Mouse (Mus musculus) right cerebral cortex, postnatal 25 days (tissue): ENCODE data around the gene Zfp423.

ENCODE experiments used
- DNase-seq: peaks from one replicate; pipeline ENCODE4 v3.0.0; 2022

Zfp423 gene

DNA sequence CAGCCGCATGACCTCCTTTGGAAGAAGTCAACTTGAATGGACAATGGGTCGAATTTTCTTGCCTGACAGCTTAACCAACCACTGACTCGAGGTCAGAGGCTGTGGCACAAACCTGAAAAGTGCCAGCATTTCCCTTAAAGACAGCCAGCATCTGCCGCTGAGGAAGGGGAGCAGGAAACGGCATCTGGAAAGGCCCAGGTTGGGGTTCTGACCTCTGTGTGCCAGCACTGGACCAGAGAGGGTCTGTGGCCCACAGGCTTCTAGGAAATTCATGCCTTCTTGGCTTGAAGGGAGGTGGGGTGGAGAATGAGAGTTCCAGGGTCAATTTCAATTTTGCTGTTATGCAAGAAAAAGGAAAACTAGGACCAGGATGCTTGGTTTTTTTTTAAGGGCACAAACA, 124.7 kb downstream of the Zfp423 start:
- DNase-seq = no peak

DNA sequence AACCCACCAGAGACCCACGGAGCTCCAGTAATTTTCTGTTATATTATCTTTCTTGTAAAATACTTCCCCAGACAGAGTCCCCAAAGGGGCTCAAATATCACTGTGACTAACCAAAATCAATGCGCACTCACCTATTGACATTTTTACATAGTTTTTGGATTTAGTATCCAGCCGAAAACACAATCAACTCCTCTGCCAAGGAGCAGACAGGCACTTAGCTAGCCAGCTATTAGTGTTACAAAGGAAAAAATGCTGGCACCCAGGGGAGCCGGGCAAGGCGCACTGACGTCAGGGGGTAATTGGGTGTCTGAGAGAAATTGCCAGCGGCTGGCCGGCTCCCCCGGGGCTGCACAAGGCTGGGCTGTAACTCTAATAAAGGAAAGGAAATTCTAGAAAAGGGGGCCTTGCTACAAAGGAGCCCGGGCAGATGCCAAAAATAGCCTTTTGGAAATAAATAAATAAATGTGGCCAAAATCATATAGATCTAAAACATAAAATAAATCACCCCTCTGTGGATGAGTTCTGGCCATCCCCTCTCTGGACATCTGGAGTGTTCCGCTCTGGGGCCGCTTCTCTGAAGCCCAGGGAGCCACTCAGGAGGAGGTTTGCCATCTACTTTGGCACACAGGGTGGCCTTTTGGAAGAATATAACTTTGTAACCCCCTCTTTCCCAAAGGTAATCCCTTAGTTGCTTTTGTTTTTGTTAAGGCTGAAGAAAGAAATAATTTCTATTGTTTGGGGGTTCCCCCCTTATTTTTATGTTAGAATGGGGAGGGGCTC, 125.4 kb downstream of the Zfp423 start:
- no peak for DNase-seq

DNA sequence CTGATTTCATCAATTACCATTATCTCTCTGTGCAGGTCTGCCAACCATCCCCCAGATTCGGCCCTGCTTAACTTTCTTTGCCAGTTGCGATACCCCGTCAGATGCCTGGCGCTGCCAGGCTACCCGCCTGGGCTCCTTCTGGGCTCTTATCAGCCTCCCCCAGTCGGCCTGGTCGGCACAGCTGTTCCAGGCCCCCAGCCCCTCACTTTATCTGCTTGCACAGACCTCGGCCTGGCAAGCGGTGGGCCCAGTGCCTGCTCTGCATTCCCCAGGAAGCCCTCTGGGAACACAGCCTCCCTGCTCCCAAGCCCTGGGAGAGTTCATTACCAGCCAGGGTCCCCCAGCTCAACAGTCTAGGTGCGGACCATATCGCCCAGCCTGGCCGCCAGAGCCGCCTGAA, 126.1 kb downstream of the Zfp423 start:
- no peak for DNase-seq

DNA sequence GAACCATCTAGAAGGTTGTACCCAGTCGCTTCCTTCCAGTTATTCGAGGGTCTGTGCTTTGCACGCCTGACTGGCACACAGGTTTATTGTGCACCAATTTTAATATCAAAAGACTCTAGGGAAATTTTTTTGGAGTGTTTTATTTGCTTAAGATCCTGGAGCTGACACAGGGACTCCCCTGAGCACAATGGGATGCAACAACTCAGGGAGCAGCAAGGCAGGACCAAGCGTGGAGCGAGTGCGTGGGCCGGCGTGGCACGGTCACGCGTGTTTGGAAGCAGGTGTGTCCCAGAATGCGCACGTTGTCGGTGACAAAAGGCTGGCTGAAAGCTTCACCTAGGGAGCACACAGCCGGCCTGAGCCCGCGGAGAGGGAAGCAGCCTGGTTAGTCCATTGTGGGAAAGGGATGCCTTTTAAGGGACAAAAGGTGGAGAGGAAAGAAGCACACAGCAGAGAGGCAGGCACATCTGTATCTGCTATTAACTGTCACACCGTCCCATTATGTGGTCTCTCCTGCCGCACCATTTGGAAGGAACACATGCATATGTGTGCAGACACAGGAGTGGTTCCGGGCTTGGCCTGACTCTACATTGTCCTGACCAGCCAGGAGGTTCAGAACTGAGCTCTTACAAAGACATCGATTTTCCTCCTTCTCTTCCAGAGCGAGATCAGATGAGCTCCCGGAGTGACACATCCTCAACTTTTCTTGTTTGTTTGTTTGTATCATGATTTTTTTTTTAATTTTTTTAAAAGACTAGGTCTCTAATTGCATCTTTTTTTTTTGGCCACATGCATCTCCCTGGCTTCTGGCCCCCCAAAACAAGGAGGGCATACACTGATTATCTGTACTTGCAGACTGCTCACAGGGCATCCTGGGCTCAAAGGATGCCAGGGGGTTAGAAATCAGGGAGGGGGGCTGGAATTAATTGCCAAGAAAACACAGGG, 126.7 kb downstream of the Zfp423 start:
- DNase-seq = no peak

DNA sequence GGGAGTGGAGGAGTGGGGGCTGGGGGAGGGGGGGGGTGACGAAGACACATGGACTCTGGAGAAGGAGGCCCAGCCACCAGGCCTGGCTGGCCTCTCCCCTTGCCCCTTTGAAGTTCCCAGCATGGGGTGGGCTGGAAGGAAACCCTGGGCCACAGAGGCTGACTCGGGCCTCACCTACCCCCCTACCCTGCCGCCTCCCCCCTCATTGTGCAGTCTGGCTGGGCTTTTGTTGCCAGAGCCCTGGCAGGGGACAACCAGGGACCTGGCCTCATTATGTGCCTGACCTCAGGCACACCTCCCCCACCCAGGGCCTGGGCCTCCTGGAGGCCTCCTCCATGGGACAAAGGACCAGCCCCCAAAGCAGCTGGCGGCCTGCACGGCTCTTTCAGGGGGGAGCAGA, 127.8 kb downstream of the Zfp423 start:
- DNase-seq = no peak

DNA sequence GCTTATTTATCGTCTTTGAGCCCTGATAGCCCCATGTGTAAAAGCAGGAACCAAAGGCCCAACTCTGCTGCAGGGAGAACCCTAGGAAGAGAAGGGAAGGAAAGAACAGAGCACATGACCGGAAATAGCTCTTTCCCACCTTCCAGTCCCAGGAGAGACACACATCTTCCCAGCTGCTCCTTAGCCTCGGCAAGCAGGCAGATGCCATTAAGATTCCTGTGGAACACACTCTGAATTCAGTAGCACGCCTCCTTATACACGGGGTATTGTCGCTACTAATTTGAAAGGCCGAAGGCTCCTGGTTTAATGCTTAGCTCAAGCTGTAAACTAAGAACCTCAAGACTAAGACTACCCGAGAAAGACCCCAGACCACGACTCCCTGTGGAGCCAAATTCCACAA, 128.3 kb downstream of the Zfp423 start:
- no peak for DNase-seq

DNA sequence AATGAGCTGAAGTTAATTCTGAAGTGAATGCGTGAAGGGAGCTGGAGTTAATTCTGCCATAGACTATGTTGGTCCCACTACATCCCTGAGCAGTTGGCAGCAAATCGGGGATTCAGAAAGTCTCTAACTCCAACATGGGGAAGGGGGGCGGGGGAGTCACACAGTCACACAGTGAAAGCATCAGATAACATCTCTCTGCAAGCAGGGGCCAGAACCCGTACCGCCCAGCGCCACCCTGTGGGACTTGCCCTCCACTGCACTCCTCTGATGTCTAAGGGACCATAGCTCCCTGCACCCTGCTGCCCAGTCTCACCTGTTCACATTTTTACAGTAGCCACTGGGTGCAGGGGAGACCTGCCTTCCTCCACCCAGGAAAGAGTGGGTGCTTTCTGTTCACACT, 129.2 kb downstream of the Zfp423 start:
- DNase-seq = no peak

DNA sequence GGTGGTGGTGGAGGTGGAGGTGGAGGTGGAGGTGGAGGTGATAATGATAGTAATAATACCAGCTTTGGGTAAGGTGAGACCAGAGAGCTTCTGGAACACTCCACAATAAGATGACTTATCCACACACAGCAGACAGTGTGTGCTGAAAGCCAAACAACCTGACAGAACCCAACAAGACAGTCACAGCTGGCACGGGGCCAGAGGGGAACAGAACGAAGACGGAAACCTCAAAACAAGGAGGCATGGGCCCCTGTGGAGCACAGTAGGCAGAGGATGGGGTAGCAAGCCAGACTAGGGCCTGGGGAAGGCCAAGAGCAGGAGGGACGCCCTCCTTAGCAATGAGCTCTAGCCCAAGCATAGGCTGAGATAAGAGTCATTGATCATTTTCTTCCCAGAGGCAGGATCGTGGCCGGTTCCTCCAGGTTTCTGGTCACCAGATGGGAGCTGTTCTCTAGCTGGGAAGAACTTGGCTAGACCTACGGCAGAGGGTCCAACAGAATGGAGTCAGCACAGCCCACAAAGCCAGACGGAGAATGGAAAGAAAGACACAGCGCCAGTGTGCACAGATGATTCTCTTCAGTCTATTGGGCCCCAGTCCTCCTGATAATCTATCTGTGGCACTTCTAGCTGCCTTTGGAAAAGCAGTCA, 133.3 kb downstream of the Zfp423 start:
- DNase-seq = no peak

DNA sequence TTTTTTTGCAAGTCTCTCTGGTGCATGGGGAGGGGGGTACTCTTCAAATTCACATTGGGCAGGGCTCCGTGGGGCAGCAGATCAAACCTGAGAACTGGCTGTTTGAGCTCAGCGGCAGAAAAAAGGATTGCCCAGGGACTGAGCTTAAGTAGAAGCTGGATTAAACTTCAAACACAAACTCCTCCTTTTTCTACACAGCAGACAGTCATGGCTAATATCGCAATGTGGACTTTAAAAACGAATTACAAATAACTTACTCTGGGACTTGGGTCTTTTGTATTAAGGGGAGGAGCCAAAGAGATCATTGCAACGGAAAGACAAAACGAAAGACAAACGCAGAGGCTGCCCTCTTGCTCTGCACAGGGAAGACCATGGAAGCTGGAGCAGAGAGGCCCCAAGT, 136.2 kb downstream of the Zfp423 start:
- DNase-seq = no peak

DNA sequence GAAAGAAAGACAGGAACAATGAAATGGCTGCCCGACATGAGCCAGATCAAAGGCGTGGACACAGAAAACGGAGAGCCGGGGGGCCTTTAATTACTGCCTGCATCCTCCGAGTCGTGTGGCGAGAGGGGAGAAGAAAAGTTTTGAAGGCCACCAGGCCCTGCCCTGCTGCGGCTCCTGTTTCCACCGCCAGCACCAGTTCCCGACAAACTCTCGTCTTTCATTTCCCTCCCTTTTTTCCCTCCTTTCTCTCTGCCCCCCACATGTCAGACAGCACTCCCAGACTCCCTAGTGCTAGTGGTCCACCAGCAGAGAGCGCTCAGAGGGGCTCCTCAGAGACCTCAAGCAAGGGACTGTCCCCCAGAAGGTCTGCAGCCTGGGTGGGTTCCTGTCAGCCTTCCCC, 136.7 kb downstream of the Zfp423 start:
- DNase-seq = no peak

DNA sequence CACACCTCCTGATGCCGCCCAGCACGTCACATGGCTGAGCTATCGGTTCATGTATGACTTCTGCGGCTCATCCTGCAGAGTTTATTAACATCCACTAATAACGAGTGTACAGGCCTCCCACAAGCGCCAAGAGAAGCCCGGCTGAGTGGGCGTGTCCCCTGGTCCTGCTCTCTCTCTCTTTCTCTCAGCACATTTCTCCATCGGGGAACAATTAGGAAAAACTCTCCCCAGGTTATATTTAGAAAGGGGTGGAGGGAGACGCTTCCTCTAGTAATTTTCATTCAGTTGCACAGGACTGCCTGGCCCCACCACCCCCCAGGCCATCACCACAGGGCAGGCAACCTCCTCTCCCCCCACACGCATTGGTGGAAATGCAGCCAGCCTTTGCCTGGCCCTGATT, 137.2 kb downstream of the Zfp423 start:
- DNase-seq = no peak

DNA sequence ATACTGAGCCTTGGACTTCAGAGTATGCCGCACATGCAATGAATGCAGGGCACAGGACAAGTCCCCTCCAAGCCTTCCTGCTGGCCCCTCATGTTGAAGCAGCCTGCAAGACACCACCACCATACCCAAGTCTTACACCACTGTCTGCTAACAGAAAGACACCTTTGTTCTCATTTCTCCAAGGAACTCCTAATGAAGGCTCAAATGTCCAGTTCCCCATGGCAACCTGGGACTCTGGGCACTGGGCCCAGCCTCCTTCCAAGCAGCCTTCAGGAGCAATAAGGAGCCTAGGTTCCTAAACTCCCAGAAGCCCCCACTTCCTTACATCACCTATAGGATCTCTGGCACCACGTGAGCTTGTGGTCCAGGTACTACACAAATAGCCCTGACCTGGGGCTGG, 137.7 kb downstream of the Zfp423 start:
- DNase-seq = no peak

DNA sequence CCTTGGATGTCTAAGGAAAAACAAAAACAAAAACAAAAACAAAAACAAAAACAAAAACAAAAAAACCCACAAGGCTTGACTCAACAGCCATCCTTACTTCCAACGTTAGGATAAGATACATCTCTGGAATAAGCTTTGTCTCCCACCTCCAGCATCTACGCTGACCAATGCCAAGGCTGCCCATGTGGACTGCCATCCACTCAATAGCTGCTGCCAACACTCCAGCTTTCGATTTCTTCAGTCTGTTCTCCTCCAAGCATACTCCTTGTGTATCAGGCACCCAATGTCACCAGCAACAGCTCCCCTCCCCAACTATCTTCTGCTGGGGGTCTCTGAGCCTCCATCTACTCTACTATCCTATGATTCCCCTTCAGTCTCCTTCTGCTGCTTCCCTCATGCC, 140.1 kb downstream of the Zfp423 start:
- no peak for DNase-seq

DNA sequence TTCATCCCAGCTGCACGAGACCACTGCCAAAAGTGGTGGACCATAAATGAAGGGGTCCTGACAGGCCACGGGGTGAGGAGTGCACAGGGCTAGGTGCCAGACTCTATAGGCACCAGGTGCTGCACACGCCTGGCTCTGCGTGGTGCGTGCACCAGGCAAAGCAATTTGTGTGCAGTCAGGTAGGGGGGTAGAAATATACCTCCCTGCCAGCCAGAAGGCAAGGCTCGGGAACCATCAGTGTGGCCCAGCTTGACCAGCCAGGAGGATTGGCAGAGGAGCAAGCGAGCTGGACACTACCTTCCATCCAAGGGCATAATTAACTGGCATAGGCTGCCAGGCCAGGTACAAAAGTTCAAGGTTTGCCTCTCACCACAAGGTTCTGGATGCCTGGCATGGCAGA, 140.9 kb downstream of the Zfp423 start:
- DNase-seq = no peak

DNA sequence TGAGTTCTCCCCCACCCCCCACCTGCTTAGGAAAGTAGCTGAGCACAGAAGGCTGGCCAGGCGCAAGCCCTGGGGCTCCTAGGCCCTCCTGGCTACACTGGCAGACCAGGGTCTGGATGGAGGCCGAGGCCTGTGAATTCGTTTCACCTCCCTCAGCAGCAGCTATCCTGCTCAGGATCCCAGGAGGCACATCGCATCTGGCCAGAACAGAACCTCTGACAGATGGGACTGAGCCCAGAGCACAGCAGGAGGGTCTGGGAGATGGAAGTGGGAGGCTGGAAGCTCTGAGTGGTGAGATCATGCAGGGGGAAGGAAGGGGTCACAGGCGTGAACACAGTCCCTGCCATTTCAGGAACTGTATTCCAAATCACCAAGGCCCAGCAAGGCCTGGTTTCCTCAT, 143.3 kb downstream of the Zfp423 start:
- no peak for DNase-seq

DNA sequence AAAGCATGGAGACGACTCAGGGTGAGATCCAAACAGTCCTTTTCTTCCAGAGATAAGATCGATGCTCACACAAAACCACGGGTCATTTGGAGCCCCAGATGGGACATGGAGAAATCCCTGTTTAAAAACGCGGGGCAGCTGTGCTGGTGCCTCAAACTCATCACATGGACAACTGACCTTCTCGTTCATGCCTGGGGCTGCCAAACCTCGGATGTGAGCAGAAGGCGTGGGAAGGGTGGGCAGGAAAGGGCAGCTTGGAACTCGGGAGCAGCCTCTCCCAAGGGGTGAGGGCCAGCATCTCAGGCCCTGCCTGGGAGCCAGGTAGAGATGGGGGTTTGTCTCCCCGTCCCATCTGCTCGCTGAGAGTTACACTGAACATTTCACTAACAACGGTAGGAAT, 146.7 kb downstream of the Zfp423 start:
- no peak for DNase-seq

DNA sequence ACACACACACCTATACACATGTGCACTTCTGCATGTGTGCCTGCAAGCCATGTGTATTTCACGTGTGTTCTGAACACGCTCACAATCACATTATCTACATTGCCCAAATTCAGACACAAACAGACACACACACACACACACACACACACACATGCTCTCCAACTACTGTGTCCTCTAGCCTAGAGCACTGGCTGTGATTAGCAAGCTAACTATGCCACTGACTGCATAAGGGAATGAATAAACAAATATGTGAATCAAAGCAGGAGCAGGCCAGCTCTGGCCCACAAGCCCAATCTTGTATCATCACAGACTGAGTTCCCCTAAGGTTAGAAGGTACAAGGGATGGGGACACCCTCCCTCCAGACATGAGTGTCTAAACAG, 147.3 kb downstream of the Zfp423 start:
- DNase-seq = no peak

DNA sequence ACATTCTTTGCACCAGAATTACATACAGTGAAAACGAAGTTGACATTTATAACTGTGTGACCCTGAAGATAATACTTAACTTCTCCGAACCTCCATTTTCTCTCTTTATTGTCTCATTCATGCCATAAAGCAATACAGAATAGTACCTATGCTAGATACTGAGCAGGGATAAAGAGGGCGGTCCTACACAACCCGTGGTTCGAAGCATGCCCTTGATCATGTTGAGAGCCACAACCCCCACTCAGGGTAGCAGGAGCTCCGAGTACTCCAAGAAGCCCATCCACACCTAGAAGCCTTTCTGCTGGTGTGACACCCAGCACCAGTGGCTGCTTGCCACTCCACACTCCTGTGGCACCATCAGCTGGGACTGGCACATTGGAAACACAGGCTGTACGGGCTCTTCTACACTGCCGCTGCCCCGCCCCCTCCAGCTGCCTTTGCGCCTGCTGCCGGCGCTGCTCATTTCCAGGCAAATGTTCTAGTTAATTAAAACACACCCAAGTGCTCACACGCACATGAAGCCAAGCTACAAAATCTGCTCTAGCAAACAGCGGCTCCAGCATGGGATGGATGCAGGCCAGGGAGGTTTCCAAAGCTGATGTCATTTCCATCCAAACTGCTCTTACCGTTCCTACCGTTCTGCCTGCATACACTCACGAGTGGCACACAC, 147.9 kb downstream of the Zfp423 start:
- peak; percentile 74 for DNase-seq

DNA sequence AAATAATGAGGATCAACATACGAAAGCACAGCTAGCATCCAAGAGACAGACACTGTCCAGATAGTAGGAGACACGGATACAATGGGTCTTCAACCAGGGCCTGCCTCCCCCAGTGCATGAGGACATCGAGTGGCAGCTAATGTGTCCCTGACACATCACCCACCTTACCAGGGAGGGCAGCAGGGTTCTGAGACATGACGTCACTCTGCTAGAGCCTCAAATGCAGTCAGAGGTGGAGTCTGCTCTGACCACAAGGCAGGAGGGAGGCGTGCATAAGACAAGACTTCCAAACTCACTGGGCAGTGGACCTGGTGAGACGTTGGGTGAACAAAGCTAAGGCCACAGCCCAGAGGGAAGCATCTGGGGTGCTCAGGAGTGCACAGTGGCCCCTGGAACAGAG, 148.6 kb downstream of the Zfp423 start:
- no peak for DNase-seq

DNA sequence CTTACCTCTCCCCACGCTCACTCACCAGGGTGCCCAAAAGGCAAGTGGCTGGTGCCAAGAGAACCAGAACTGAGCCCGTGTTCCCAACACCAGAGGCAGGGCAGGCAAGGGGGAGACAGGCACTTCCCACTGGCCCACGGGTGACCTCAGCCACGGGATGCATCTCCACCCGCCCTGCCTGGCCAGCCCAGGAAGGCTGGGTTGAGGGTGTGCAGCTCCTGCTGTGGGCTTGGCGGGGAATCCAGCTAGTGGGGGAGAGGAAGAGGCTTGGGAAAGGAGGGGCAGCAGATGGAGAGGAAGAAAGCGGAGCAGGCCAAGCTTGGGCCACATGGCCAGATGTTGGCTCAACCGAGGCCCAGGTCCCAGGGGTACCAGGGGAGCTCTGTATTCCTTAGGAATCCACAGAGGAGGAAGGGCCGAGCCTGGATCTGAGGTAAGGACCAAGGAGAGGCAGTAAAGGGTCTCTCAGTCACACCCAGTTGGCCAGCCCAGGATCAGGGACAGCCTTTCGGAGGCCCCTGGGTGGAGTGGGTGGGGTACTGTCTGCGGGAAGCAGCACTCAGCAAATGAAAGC, 155.0 kb downstream of the Zfp423 start:
- no peak for DNase-seq

DNA sequence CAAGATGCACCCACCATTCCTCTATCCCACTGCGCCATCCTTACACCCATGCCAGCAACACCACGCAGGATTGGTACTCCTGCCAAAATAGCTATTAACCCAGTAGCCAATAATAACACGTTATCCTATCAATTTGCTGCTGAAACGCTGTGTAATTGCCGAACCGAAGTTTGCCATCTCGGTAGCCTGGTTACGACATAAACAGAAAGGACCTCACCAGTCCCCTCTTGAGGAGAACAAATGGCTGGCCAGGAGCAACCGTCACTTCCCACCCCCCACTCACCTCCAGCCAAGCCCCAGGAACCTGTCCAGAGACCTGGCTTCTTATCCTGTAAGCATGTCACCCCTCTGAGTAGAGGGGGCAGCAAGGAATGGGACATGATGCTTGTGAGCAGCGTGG, 156.0 kb downstream of the Zfp423 start:
- DNase-seq = no peak

DNA sequence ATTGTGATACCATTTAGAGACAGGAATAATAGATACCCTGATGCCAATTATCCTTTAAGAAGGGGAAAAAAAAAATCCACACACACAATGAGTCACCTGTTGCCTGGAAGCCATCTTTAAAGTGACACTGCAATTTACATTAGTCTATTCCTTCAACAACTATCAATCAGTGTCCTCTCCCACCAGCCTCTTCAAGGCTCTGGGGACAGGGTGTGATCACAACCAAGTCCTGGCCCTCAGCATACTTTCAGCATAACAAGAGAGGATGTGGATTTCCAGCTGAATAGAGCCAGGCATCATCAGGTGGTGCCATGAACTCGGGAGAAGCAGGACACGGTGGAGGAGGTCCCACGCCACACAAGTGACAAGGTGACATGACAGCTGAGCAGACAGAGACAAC, 156.8 kb downstream of the Zfp423 start:
- no peak for DNase-seq

DNA sequence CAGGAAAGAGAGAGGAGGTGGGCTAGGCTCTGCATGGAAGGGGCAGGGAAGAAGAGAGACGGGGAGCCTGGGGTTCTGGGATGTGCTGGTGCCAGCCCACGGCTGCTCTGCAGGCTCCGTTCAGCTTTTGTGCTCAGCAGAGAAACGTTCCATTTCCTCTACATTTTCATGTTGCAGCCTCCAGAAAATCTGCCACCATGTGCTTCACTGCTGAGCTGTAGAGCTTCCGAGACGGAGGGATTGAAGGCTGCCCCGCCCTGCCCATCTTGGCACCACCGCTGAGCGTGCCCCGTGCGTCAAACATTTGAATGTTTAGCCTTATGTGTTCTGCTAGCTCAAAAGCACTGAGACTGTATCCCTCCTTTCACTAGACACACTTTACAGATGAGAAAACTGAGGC, 159.3 kb downstream of the Zfp423 start:
- peak; percentile 59 for DNase-seq
